Mouse (Mus musculus): ENCODE results near the gene Sccpdh. TPM values are rescaled to one million over a fixed set of nuclear protein-coding genes. Genes with fewer than 3 reads are reported as not detected.
"Not testable (repeated sequence)": the region's sequence is repeated elsewhere in the genome, so short reads cannot be mapped to it uniquely, and the experiment has no call there.

The Sccpdh gene
- 37.3 and 41.0 TPM in 2 replicates for total RNA-seq (2021)
- long read RNA-seq, transcript Sccpdh-201 (12 exons, 1,948 nt), result major isoform, 59 of 62 reads
- long read RNA-seq, partial matches to known transcripts, result 1 of 62 reads
- long read RNA-seq, other reads (novel, unspliced or antisense), result 1 of 62 reads

- DNase-seq, result peak; percentile 94
These were observed at the start of gene Sccpdh for GRCm38 (mm10) chr1:179668013-179668805. Gene Sccpdh, plus strand, starts transcription at chr1:179668210.

- no peak for DNase-seq
These were observed 45.3 kb upstream of the Sccpdh start for GRCm38 (mm10) chr1:179622665-179623064.

DNA sequence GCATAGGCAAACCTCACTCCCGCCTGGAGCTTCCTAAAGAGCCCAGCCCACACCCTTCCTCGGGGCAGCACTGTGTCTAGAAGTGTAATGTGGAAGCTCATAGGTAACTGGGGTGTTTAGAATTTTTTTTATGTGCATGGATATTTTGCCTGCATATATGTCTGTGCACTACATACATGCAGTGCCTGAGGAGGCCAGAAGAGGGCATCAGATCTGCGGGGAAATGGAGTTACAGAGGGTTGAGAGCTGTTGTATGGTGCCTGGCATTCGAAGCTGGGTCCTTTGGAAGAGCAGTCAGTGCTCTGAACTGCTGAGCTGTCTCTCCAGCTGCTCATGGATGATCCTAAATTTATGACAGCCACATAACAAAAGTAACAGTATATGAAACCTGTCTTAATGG lies 44.4 kb upstream of the Sccpdh start:
- peak; percentile 44 for DNase-seq

- DNase-seq, result peak; percentile 38
These were observed 43.7 kb upstream of the Sccpdh start for GRCm38 (mm10) chr1:179624354-179624753.

DNA sequence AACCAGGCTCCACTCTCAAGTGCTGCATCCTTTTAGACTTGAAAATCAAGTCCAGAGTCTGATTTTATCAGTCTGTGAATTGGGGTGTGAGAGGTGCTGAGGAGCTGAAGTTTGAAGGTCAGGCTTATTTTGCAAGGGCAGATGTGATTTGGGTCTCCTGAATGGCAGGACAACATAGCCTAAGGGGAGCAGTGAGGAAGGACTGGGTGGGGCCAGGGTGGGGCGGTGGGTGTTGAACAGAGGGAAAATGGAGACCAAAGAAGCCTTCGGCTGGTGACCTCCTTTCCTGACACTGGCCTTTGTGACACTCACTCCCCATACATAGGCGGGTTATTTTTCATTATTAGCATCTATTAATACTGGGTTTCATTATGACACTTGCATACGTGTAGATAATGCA lies 40.2 kb upstream of the Sccpdh start:
- no peak for DNase-seq

- no peak for DNase-seq
These were observed 39.4 kb upstream of the Sccpdh start for GRCm38 (mm10) chr1:179628438-179629106.

DNA sequence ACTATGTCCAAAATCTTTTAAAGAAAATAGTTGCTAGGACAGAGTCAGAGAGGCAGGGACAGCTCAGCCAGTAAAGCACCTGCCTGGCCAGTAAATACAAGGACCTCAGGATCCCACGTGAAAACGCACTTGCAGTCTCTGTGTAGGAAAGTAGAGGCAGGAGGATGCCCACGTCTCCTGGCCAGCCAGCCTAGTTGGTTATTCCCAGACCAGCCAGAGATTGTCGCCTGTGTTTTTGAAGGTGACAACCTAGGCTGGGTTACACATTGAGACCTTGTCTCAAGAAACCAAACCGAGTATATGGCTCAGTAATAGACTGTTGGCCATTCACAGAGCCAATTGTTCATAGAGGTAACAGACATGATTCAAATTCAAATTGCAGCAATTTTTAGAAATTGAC lies 38.7 kb upstream of the Sccpdh start:
- DNase-seq, result no peak

GRCm38 (mm10) chr1:179632746-179633413 lies 35.1 kb upstream of the Sccpdh start:
- DNase-seq, result no peak

GRCm38 (mm10) chr1:179633414-179633752 lies 34.6 kb upstream of the Sccpdh start:
- DNase-seq, result no peak

DNA sequence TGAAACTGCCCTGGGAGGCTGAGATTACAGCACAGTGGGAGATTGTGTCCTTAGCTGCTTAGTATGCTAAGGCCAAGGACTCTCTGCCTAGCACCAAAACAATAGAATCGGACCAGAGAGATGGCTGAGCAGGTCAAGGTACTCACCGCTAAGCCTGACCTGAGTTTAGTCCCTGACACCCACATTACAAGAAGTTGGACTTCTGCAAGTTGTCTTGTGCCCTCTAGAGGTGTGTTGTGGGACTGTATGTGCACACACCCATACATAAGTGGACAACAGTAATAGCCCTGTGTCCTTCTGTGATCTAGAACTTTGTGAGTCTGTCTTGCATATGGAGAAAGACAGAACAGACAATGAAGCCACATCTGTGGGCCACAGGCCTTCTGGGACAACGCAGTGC lies 33.9 kb upstream of the Sccpdh start:
- DNase-seq, result no peak

DNA sequence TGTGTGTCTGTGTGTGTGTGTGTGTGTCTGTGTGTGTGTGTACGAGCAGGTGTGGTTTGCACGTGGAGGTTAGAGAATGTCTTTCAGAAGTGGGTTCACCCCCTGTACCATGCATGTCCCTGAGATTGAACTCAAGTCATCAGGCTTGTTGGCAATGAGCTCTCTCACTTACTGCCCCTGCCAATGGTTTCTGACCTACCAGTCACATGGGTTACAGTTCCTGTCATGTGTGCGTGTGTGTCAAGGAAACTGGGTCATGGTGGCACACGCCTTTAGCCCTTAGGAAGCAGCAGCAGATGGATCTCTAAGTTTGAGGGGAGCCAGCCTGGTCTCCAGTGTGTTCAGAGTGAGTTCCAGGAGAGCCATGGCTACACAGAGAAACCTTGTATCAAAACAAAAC lies 25.3 kb upstream of the Sccpdh start:
- DNase-seq, result no peak

DNA sequence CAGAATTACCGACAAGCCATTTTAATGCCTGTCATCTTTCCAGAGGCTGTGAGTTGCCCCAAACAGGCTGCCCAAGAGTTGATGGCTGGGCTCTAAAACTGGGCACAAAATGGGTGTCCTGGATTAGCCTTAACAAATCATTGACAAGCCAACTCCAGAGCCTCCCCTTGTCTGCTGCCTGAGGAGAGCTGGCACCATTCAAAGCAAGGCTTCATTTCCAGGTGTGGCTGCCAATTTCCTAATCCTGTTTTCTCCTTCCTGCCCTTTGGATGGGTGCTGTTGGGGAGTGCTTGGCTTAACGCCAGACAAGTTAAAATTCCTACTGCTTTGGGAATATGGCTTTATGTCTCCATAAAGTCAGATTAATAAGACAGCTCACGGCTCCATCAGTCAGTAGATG lies 23.9 kb upstream of the Sccpdh start:
- DNase-seq, result no peak

DNA sequence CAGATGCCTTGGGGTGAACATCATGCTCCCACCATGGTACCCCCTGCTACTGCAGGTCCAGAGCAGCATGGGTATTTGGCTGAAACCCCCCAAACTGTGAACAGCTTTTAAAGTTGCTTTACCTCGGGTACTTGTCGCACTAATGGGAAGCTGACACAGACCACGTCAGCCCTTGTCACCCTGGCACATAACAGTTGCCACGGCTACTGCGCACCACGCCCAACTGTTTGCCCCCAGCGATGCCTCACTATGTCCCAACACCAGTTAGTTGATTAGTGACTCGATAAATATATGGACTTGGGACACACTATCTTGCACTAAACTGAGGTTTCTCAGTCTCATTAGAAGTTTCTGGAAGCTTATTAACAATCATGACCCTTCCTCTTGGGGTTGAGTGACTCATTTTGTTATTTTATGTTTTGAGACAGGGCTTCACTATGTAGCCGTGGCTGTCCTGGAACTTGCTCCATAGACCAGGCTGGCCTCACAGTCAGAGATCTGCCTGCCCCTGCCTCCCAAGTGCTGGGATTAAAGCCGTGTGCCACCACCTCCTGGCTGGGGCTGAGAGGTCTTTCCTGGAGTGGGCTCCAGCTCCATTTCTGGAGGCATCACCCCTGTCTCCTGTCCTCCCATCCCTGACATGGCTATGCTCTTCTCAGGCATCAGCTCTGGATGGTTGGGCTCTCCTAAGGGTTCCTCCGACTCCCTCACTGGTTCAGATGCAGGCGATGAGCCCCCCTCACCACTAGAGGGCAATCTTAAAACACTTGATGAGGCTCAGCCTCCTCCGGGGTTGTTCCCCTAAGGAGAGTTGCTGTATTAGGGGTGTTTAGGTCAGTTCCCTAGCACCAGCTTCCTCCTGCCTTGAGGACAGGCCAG lies 22.7 kb upstream of the Sccpdh start:
- DNase-seq, result peak; percentile 72

GRCm38 (mm10) chr1:179645980-179646268 lies 22.1 kb upstream of the Sccpdh start:
- no peak for DNase-seq

- not testable (repeated sequence) for DNase-seq
These were observed 19.3 kb upstream of the Sccpdh start for GRCm38 (mm10) chr1:179648678-179649077.

GRCm38 (mm10) chr1:179649324-179649723 lies 18.7 kb upstream of the Sccpdh start:
- no peak for DNase-seq

DNA sequence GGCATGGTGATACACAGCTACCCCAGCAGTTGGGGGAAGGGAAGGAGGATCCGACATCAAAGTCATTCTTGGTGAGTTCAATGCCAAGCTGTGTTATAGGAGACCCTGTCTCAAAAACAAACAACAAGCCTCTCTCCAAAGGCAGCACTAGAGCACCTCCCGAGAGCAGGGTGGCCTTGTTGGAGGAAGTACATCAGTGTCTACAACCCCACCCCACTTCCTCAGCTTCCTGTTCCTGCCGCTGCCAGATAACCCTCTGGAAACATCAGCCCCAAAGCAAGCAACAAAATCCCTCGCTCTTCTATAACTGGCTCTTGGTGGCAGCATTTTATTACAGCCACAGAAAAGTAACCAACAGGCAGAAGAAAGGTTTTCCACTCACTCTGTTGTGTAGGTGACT lies 17.7 kb upstream of the Sccpdh start:
- DNase-seq, result no peak

DNA sequence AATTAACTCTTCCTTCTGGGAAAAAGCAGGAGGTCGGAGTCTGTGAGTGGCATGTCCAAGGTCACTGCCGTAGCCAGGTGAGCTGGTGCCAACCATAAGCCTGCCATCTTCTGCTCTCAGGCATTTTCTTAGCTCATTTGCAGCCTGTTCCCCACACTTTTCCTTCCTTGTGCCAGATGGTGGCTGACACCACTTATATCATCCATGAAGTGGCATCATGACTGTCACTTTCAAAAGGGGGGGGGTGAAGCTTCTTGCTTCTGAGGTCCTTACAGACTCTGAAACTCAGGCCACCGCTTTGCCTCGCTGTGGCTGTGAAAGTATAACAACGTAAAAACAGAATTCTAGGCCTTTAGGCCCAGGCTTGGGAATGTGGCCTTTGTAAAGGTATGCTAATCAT lies 16.8 kb upstream of the Sccpdh start:
- no peak for DNase-seq

- DNase-seq, result no peak
These were observed 4.9 kb upstream of the Sccpdh start for GRCm38 (mm10) chr1:179663065-179663464.

- no peak for DNase-seq
These were observed 3.6 kb upstream of the Sccpdh start for GRCm38 (mm10) chr1:179664309-179664930.

- no peak for DNase-seq
These were observed 1.0 kb upstream of the Sccpdh start for GRCm38 (mm10) chr1:179666971-179667370.

DNA sequence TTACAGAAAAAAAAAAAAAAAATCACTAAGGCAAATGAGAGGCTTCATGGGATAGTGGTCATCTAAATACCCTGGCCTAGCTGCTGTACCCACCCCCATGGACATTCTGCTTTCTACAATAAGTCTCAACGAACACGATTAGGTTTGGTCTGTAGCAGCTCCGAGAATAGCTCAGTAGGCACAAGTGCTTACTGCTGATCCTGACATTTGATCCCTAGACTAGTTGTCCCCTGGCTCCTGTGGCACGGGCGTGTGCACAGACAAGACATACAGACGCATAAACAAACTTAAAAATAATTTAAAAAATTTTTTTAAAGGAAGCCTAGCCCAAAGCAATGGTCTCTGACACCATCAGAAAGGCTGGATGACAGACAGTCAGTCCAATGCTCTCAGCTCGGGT lies 560 bp upstream of the Sccpdh start:
- no peak for DNase-seq
